Comparison of ENCODE assay signal across 16 mouse cellular contexts in genomic region chr14:74865738-74866137, GRCm38 (mm10).
DNase-seq lines count a peak whose midpoint lies in the region; ATAC-seq and TF ChIP-seq lines count a peak whose summit lies in the region.
"Had no signal": no experiment of that assay in that cellular context is flagged by ENCODE, and none has a peak within 500 bp of the region (broad histone marks: within the 10 kb centered on the region; RNA-seq: fewer than 3 reads in every experiment).

No protein-coding gene starts in this region.

- no peak overlapping the region for H3K4me3 ChIP-seq in heart, adult 2 months
- no peak overlapping the region for H3K4me3 ChIP-seq in kidney, embryonic 14.5 days (ENCODE audit: low read length)
- H3K4me3 ChIP-seq in embryonic fibroblast, embryonic 13.5 days (ENCODE audit: insufficient read depth, low read length), result no peak overlapping the region
- no peak overlapping the region for H3K4me3 ChIP-seq in liver, embryonic 16.5 days (ENCODE audit: low read depth, low read length)
- H3K4me3 ChIP-seq in forebrain, embryonic 14.5 days (ENCODE audit: low read depth, low read length), result no peak overlapping the region
- H3K4me3 ChIP-seq: forebrain, embryonic 15.5 days; heart, embryonic 12.5 days had no signal

- no peak for DNase-seq in heart, adult 2 months
- no peak for DNase-seq in heart, postnatal 10 days
- DNase-seq in kidney, postnatal 14 days, result no peak
- no peak for DNase-seq in forebrain, embryonic 14.5 days (ENCODE audit: low spot score)
- no peak for DNase-seq in thymus, postnatal 10 days (ENCODE audit: low spot score in 2 of 2)
- DNase-seq: adrenal gland, postnatal 36 days; cerebellum, adult 9-11 months; layer of hippocampus, postnatal 36 days; left cerebral cortex, postnatal 4 days; lung, postnatal 10 days; thymus, postnatal 25 days had no signal

- H3K4me2 ChIP-seq in kidney, embryonic 14.5 days (replicated peaks; ENCODE audit: low read depth, low read length), result no peak overlapping the region
- H3K4me2 ChIP-seq in liver, embryonic 16.5 days (ENCODE audit: low read depth, low read length), result no peak overlapping the region
- no peak overlapping the region for H3K4me2 ChIP-seq in forebrain, embryonic 14.5 days (ENCODE audit: low read length)
- H3K4me2 ChIP-seq: forebrain, embryonic 15.5 days; heart, embryonic 12.5 days had no signal

- H3K27me3 ChIP-seq in heart, adult 2 months (ENCODE audit: control insufficient read depth, insufficient read depth, low read length), result no peaks in the 10 kb centered on the region
- no peaks in the 10 kb centered on the region for H3K27me3 ChIP-seq in kidney, embryonic 14.5 days (ENCODE audit: control insufficient read depth, insufficient read depth, low read length)
- no peaks in the 10 kb centered on the region for H3K27me3 ChIP-seq in liver, embryonic 16.5 days (ENCODE audit: control insufficient read depth, insufficient read depth, low read depth, low read length)
- H3K27me3 ChIP-seq in forebrain, embryonic 14.5 days (replicated peaks; ENCODE audit: control insufficient read depth, insufficient read depth, low read length), result no peaks in the 10 kb centered on the region
- H3K27me3 ChIP-seq: forebrain, embryonic 15.5 days; heart, embryonic 12.5 days had no signal

- ATAC-seq in kidney, embryonic 14.5 days (ENCODE audit: low FRiP score, low TSS enrichment), result no peak
- no peak for ATAC-seq in liver, embryonic 16.5 days (ENCODE audit: low read depth)
- no peak for ATAC-seq in forebrain, embryonic 14.5 days
- ATAC-seq: forebrain, embryonic 15.5 days had no signal

- TF ChIP-seq EP300 in heart, adult 2 months (IDR thresholded peaks at IDR 0.05; ENCODE audit: insufficient read depth, low read depth, low read length), result no peak

- peaks cover 21% of the 10 kb centered on the region for H3K36me3 ChIP-seq in heart, adult 2 months (ENCODE audit: control insufficient read depth, insufficient read depth, low read length)
- no peaks in the 10 kb centered on the region for H3K36me3 ChIP-seq in kidney, embryonic 14.5 days (ENCODE audit: control insufficient read depth, insufficient read depth, low read length)
- H3K36me3 ChIP-seq in liver, embryonic 16.5 days (ENCODE audit: control insufficient read depth, insufficient read depth), result no peaks in the 10 kb centered on the region
- no peaks in the 10 kb centered on the region for H3K36me3 ChIP-seq in forebrain, embryonic 14.5 days (ENCODE audit: control insufficient read depth, insufficient read depth, low read length)
- H3K36me3 ChIP-seq: forebrain, embryonic 15.5 days; heart, embryonic 12.5 days had no signal

- no peak for TF ChIP-seq POLR2A in heart, adult 2 months (IDR thresholded peaks at IDR 0.05; ENCODE audit: insufficient read depth, low read depth, low read length)
- no peak for TF ChIP-seq POLR2A in embryonic fibroblast, embryonic 13.5 days (IDR thresholded peaks at IDR 0.05; ENCODE audit: low read depth, low read length)

- peaks cover 5% of the 10 kb centered on the region for H3K79me2 ChIP-seq in heart, adult 2 months (replicated peaks; ENCODE audit: control insufficient read depth, insufficient read depth, low read length)

- intact Hi-C loops in heart, adult 2 months (cut with DNase I), result loop anchor here (2.0 to 5.0 kb wide), 3 partner anchors 13 to 82 kb away; partner anchors contain the start of gene Lrch1
- intact Hi-C loops in heart, postnatal 10 days (cut with DNase I), result loop anchor here (5.0 kb wide), 1 partner anchor 37 kb away; no protein-coding TSS in a partner anchor

- no peak for TF ChIP-seq CTCF in heart, adult 2 months (IDR thresholded peaks at IDR 0.05)
- no peak for TF ChIP-seq CTCF in embryonic fibroblast, embryonic 13.5 days (IDR thresholded peaks at IDR 0.05; ENCODE audit: borderline replicate concordance, insufficient read depth, low read length)

- peaks cover 25% of the 10 kb centered on the region for H3K4me1 ChIP-seq in heart, adult 2 months (ENCODE audit: control insufficient read depth, insufficient read depth, low read length)
- H3K4me1 ChIP-seq in kidney, embryonic 14.5 days (ENCODE audit: control insufficient read depth, insufficient read depth, low read length), result peaks cover 40% of the 10 kb centered on the region
- H3K4me1 ChIP-seq in embryonic fibroblast, embryonic 13.5 days (ENCODE audit: control insufficient read depth, insufficient read depth, low read length), result peaks cover 8% of the 10 kb centered on the region
- H3K4me1 ChIP-seq in liver, embryonic 16.5 days (ENCODE audit: control insufficient read depth, low read depth, low read length), result peaks cover 35% of the 10 kb centered on the region
- peaks cover 2% of the 10 kb centered on the region; the same call in 1 of the 2 replicates for H3K4me1 ChIP-seq in forebrain, embryonic 14.5 days (ENCODE audit: control insufficient read depth, insufficient read depth, low read length)

- H3K27ac ChIP-seq in heart, adult 2 months, result 0 out of 2 replicates have a peak overlapping the region, but pooled peaks have one; percentile 18
- H3K27ac ChIP-seq in kidney, embryonic 14.5 days (ENCODE audit: low read depth, low read length), result peak overlapping the region; percentile 38; the same call in 1 of the 2 replicates
- peak overlapping the region; percentile 31; the same call in 1 of the 2 replicates for H3K27ac ChIP-seq in embryonic fibroblast, embryonic 13.5 days (ENCODE audit: insufficient read depth, low read length)
- peak overlapping the region; percentile 8 for H3K27ac ChIP-seq in liver, embryonic 16.5 days (ENCODE audit: low read length)
- no peak overlapping the region for H3K27ac ChIP-seq in forebrain, embryonic 14.5 days (ENCODE audit: low read depth, low read length)
- H3K27ac ChIP-seq: forebrain, embryonic 15.5 days had no signal

- no peaks in the 10 kb centered on the region for H3K9me3 ChIP-seq in kidney, embryonic 14.5 days (ENCODE audit: control insufficient read depth, low read length)
- H3K9me3 ChIP-seq in liver, embryonic 16.5 days (replicated peaks; ENCODE audit: control insufficient read depth, low read length), result no peaks in the 10 kb centered on the region
- no peaks in the 10 kb centered on the region for H3K9me3 ChIP-seq in forebrain, embryonic 14.5 days (replicated peaks; ENCODE audit: control insufficient read depth, low read length)
- H3K9me3 ChIP-seq: forebrain, embryonic 15.5 days; heart, embryonic 12.5 days had no signal

- WGBS in heart, adult 2 months, result 37% methylated on average over 3 of the region's 3 CpGs
- WGBS in kidney, embryonic 14.5 days, result 29% methylated on average over 3 of the region's 3 CpGs
- WGBS in liver, embryonic 16.5 days (ENCODE audit: insufficient replicate concordance), result 36% methylated on average over 3 of the region's 3 CpGs
- WGBS in forebrain, embryonic 14.5 days, result 73% methylated on average over 3 of the region's 3 CpGs

- H3K9ac ChIP-seq in heart, adult 2 months (ENCODE audit: low read depth, low read length), result no peak overlapping the region
- H3K9ac ChIP-seq in kidney, embryonic 14.5 days (ENCODE audit: low read depth, low read length), result no peak overlapping the region
- H3K9ac ChIP-seq in liver, embryonic 16.5 days (ENCODE audit: low read depth, low read length), result no peak overlapping the region
- H3K9ac ChIP-seq in forebrain, embryonic 14.5 days (ENCODE audit: low read length), result no peak overlapping the region
- H3K9ac ChIP-seq: forebrain, embryonic 15.5 days; heart, embryonic 12.5 days had no signal
